Mouse (Mus musculus) embryonic facial prominence, embryonic 11.5 days (tissue): ENCODE measurements around the gene Pbp2. TPM values are rescaled to one million over a fixed set of nuclear protein-coding genes. Genes with fewer than 3 reads are reported as not detected.

ENCODE experiments used
- ATAC-seq: fragments of 200-750 bp; cut with Nextera tagmentation; replicated peaks from 2 replicates; pipeline ENCODE4 v1.8.0; 2017; ENCODE audit warnings: low read depth; ENCODE audit not compliant: insufficient number of reproducible peaks, low FRiP score, low TSS enrichment
- DNase-seq: peaks from one replicate; pipeline ENCODE4 v3.0.0-alpha.2; 2015; ENCODE audit warnings: low spot score
- H3K27ac ChIP-seq: fragments of 300-500 bp; sonication (generic); replicated peaks from 2 replicates; pipeline ENCODE4 v1.5.1; 2014; ENCODE audit warnings: mild to moderate bottlenecking, low read depth, low read length, control low read depth
- H3K27me3 ChIP-seq: fragments of 300-500 bp; sonication (generic); 2 replicates; pipeline ENCODE4 v1.6.1; 2014; ENCODE audit warnings: mild to moderate bottlenecking, low read length, moderate library complexity, mixed read lengths; ENCODE audit not compliant: control insufficient read depth, insufficient read depth
- H3K36me3 ChIP-seq: fragments of 300-500 bp; sonication (generic); replicated peaks from 2 replicates; pipeline ENCODE4 v1.6.1; 2014; ENCODE audit warnings: low read depth, mild to moderate bottlenecking, low read length, moderate library complexity, mixed read lengths; ENCODE audit not compliant: control insufficient read depth, insufficient read depth
- H3K4me1 ChIP-seq: fragments of 300-500 bp; sonication (generic); 2 replicates; pipeline ENCODE4 v1.6.1; 2014; ENCODE audit warnings: low read length, mixed read lengths; ENCODE audit not compliant: control insufficient read depth, insufficient read depth
- H3K4me2 ChIP-seq: fragments of 300-500 bp; sonication (generic); 2 replicates; pipeline ENCODE4 v1.6.1; 2014; ENCODE audit warnings: low read depth, mild to moderate bottlenecking, control low read depth, low read length, moderate library complexity
- H3K4me3 ChIP-seq: fragments of 300-500 bp; sonication (generic); 2 replicates; pipeline ENCODE4 v1.5.1; 2014; ENCODE audit warnings: low read depth, low read length, control low read depth
- H3K9ac ChIP-seq: fragments of 300-500 bp; sonication (generic); replicated peaks from 2 replicates; pipeline ENCODE4 v1.6.1; 2014; ENCODE audit warnings: mild to moderate bottlenecking, control low read depth, low read length
- H3K9me3 ChIP-seq: fragments of 300-500 bp; sonication (generic); replicated peaks from 2 replicates; pipeline ENCODE4 v1.6.1; 2016; ENCODE audit warnings: mild to moderate bottlenecking, low read length, inconsistent platforms, mixed read lengths; ENCODE audit not compliant: control insufficient read depth
- WGBS: fragments of 180-500 bp; shearing (Covaris S2); extraction: QIAGEN DNeasy Blood & Tissue Kit; methylation state at CpG from one replicate; pipeline ENCODE4 v1.1.7; 2014; 5-methylcytosine and 5-hydroxymethylcytosine counted together
- polyA plus RNA-seq: library from polyadenylated mRNA; unstranded; fragments of >200 nt; fragmentation: Nextera tagmentation; extraction: Ambion mirVana; gene quantifications from 2 replicates; pipeline ENCODE4 v1.2.1, GENCODE M21; 2014

Gene Pbp2
- polyA plus RNA-seq, 1 experiment from 2014 or later, result not detected

DNA sequence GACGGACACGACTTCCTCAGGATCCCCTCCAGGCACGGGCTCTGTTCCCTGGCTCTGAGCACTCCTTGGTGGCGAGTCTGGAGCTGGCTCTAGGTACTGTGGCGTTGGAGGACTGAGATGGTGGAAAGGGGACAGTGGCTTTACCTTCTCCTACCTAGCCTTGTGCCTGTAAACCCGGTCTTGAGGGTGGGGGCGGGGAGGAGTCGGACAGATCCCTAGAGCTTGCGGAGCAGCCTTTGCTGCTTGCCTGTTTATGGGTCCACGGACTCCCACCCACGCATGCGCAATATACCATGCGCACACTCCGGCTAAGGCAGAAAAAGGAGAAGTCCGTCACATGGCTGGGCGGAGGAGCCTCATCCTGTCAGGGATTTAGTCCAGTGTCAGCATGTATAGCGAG lies 13.9 kb downstream of the Pbp2 start:
- Histone ChIP-seq H3K9me3 (no peaks in the 10 kb centered on the region), H3K4me1 (no peaks in the 10 kb centered on the region; the same call in 1 of the 2 replicates), H3K27ac (no peak overlapping the region), H3K36me3 (no peaks in the 10 kb centered on the region), H3K4me3 (no peak overlapping the region), H3K4me2 (no peak overlapping the region), H3K27me3 (no peaks in the 10 kb centered on the region), H3K9ac (no peak overlapping the region)
- DNase-seq, result no peak
- WGBS, result 72% methylated on average over 17 of the region's 17 CpGs
- ATAC-seq, result 0 out of 2 replicates have a peak, but pooled peaks have one; percentile 34

DNA sequence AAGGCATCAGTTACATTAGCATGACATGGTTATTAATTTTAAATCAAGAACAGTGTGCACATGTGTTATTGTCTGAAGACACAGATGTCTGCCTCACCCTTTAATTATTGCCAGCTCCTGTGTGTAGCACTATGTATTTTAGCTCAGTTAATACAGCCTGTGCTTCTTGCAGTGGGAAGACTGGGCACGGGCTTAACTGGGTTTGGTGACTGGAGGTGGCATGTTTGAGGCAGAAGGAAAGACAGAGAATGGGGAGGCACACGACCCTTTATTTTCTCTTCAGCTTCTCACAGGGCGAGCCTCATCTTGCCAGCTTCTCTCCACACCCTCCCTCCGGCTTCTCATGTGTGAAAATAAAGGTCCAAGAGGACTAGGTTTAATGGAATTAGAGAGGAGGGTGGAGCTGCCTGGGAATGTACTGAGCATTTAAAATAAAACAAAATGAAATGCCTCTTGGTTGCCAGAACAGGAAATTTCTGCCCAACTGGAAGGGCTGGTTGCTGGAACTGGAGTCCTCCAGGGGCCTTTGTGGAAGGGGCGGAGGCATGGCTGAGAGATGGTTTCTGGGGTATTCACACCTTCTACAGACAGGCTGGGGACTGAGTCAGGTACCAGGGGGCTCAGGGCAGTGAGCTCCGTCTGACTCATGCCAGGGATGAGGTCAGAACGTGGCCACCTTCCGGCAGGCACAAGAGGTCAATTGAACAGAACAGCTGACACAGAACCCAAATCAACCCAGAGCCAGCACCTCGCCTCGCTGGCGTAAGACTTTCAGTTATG lies 14.9 kb downstream of the Pbp2 start:
- H3K27ac ChIP-seq, result no peak overlapping the region
- H3K27me3 ChIP-seq, result no peaks in the 10 kb centered on the region
- H3K4me1 ChIP-seq, result no peaks in the 10 kb centered on the region; the same call in 1 of the 2 replicates
- no peaks in the 10 kb centered on the region for H3K36me3 ChIP-seq
- WGBS, result 63% methylated on average over 11 of the region's 11 CpGs
- H3K4me2 ChIP-seq, result no peak overlapping the region
- no peak for ATAC-seq
- DNase-seq, result peak; percentile 33
- no peak overlapping the region for H3K4me3 ChIP-seq
- H3K9ac ChIP-seq, result no peak overlapping the region
- no peaks in the 10 kb centered on the region for H3K9me3 ChIP-seq

DNA sequence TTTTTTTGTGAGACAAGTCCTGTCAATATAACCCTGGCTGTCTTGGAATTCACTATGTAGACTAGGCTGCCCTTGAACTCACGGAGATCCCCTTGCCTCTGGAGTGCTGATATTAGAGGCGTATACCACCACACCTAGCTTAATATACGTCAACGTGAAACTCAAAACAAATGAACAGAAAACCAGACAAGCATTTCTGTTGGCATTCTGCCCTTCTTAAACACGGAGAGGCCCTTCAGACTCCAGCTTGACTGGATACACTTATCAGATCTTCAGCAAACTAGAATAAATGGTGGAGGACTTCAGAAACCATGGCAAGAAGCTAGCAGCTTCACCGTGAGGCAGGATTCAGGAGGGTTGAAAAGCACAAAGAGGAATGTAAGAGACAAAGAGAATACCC lies 16.1 kb downstream of the Pbp2 start:
- Histone ChIP-seq H3K4me1 (no peaks in the 10 kb centered on the region; the same call in 1 of the 2 replicates), H3K27ac (no peak overlapping the region), H3K9ac (no peak overlapping the region), H3K36me3 (no peaks in the 10 kb centered on the region), H3K4me3 (no peak overlapping the region), H3K4me2 (no peak overlapping the region), H3K9me3 (no peaks in the 10 kb centered on the region), H3K27me3 (no peaks in the 10 kb centered on the region)
- ATAC-seq (no peak), DNase-seq (no peak)
- 88% methylated on average over 6 of the region's 6 CpGs for WGBS

DNA sequence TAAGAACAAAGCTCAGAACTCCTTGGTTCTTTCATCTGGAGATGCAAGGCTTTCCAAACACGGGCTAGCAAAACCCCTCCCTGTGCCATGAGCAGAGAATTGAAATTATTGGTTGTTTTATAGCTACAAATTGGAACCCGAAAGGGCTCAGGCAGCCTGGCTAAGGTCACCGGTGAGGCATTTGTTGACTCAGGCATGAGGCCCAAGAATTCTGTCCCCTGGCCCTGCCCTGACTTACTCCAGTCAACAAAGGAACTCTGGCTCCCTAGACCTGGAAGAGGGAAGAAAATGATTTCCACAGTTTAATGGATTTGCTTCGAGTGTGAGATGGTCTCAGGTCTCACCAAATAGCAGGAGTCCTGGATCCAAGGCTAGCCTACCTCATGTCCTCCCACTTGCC lies 17.8 kb downstream of the Pbp2 start:
- 68% methylated on average over 4 of the region's 4 CpGs for WGBS

DNA sequence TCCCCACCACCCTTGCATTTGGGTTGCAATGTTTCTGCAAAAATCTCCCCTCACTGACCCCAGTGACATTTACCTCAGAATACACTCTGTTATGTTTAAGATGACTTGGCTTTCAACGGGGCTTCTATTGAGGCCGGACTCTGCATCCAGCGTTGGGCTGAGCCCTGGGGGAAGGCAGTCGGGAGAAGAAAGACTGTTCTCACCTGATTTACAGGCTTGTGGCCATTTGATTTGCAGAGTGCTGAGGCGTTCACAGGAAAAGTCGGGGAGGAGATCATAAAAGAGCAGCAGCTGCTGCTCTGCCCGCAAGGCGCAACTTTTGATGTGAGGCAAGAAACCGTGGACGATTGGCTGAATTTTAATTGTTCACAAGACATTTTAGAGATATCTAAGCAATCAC lies 30.3 kb downstream of the Pbp2 start:
- Histone ChIP-seq H3K27ac (no peak overlapping the region), H3K27me3 (no peaks in the 10 kb centered on the region), H3K4me1 (no peaks in the 10 kb centered on the region), H3K4me2 (no peak overlapping the region), H3K9me3 (no peaks in the 10 kb centered on the region), H3K9ac (no peak overlapping the region), H3K4me3 (no peak overlapping the region), H3K36me3 (no peaks in the 10 kb centered on the region)
- WGBS, result 58% methylated on average over 10 of the region's 10 CpGs
- DNase-seq (no peak), ATAC-seq (no peak)

More for the DNA sequence above, 17.8 kb downstream of the Pbp2 start:
- H3K9me3 ChIP-seq, result no peaks in the 10 kb centered on the region
- H3K27ac ChIP-seq, result no peak overlapping the region
- H3K4me2 ChIP-seq, result no peak overlapping the region
- ATAC-seq, result no peak
- DNase-seq, result no peak
- H3K4me3 ChIP-seq, result no peak overlapping the region
- no peaks in the 10 kb centered on the region for H3K27me3 ChIP-seq
- no peak overlapping the region for H3K9ac ChIP-seq
- H3K36me3 ChIP-seq, result no peaks in the 10 kb centered on the region
- no peaks in the 10 kb centered on the region; the same call in 1 of the 2 replicates for H3K4me1 ChIP-seq

DNA sequence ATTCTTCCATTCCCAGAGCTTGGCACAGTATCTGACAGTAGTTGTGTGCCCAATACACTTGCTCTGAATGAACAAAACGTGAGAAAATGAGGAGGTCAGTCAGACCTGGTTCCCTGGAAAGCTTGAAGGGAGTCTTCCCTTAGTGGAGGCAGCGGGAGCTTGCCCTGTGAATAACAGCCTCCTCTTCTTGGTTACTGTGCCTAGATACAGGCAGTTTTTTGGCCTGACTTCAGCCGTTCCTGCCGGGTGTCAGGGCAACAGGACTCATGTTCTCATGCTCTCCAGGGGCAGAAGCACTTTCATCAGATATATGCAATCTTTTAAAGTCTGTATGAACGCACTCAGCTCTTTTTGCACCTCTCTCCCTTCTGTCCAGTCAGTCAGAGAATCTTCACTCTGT lies 30.9 kb downstream of the Pbp2 start:
- WGBS, result 69% methylated on average over 5 of the region's 5 CpGs
- H3K27me3 ChIP-seq, result no peaks in the 10 kb centered on the region
- no peak for DNase-seq
- H3K9me3 ChIP-seq, result no peaks in the 10 kb centered on the region
- H3K9ac ChIP-seq, result no peak overlapping the region
- H3K36me3 ChIP-seq, result no peaks in the 10 kb centered on the region
- H3K27ac ChIP-seq, result no peak overlapping the region
- no peak overlapping the region for H3K4me2 ChIP-seq
- H3K4me1 ChIP-seq, result no peaks in the 10 kb centered on the region
- H3K4me3 ChIP-seq, result no peak overlapping the region
- no peak for ATAC-seq

DNA sequence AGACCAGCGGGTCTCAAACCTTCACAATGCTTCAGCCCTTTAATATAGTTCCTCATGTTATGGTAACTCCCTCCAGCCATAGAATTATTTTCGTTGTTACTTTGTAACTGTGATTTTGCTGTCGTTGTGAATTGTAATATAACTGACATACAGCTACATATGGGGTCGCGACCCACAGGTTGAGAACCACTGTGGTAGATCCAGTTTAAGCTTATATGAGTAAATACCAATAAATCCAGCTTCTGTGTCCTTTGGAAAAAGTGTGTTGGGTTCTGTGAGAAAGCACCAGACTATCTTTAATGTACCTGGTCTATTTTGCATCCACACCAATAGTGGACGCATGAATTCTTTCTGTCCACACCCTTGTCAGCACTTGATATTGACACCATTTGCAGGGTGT lies 31.9 kb downstream of the Pbp2 start:
- no peak overlapping the region for H3K27ac ChIP-seq
- ATAC-seq (no peak), DNase-seq (no peak)
- no peaks in the 10 kb centered on the region for H3K4me1 ChIP-seq
- H3K27me3 ChIP-seq, result no peaks in the 10 kb centered on the region
- H3K9ac ChIP-seq, result no peak overlapping the region
- no peak overlapping the region for H3K4me2 ChIP-seq
- H3K9me3 ChIP-seq, result no peaks in the 10 kb centered on the region
- no peak overlapping the region for H3K4me3 ChIP-seq
- 85% methylated on average over 6 of the region's 6 CpGs for WGBS
- no peaks in the 10 kb centered on the region for H3K36me3 ChIP-seq

DNA sequence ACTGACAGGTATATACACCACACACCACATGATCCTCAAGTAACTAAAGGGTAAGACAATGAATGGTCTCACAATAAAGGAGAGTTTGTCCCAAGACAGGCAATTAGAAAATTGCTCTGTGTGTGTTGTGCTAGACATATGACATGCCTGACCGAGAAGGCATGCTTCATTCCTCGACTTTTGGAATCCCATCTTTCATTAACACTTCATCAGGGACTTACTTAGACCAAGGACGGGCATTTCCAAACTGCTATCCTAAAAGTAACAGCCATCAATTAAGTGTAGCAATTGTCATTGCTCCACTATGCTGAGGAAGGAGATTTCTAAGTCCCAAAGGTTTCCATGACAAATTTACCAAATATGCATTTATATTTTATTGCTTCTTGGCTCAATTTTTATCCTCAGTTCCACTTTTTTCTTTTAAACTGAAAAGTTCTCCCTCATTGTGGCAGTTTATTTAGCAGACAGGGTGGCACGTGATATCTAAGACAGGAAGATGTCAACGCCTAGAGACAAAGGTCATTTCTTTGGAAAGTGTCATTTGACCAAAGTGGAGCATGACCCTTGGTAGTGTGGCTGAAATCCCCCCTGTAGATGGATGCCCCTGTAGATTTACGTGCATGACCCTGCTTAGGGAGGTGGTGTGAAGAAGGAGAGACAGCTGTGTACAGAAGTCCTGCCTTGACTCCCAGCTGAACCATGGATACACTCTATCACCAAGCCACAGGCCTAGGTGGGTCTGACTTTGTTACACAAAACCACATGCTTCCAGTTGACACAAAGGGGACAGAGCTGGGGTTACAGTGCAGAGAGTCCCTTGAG lies 33.5 kb downstream of the Pbp2 start:
- Histone ChIP-seq H3K4me2 (no peak overlapping the region), H3K4me1 (no peaks in the 10 kb centered on the region), H3K9me3 (no peaks in the 10 kb centered on the region), H3K4me3 (no peak overlapping the region), H3K27me3 (no peaks in the 10 kb centered on the region), H3K9ac (no peak overlapping the region), H3K36me3 (no peaks in the 10 kb centered on the region), H3K27ac (no peak overlapping the region)
- 68% methylated on average over 6 of the region's 6 CpGs for WGBS
- no peak for ATAC-seq
- no peak for DNase-seq
